Mouse (Mus musculus): ENCODE results near the gene Ptpra. TPM values are rescaled to one million over a fixed set of nuclear protein-coding genes. Genes with fewer than 3 reads are reported as not detected.

The Ptpra gene
- polyA plus RNA-seq, 1 experiment from 2014 or later, result 403 TPM

DNA sequence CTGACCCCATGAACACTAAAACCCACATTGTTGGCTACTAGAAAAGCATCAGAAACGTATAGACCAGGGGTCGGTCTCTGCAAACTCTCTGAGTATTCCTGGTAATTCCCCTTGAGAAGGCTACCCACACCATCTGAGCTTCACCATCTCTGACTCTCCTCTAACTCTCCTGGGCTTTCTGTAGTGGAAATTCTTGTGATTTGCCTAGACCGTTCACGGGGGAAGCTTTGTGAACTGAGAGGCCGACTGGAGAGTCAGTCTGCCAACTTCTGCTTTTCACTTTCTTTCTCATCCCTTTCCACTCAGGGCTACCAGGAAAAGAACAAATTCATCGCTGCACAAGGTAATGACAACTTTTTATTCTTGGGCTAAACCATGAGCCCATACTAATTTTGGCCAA lies 84.9 kb downstream of the Ptpra start:
- no peak overlapping the region for H3K27ac ChIP-seq
- H3K36me3 ChIP-seq (ENCODE audit: inconsistent target), result peaks cover 63% of the 10 kb centered on the region
- H3K4me3 ChIP-seq (ENCODE audit: inconsistent target), result no peak overlapping the region
- WGBS (ENCODE audit: missing documents), result 52% methylated on average over 6 of the region's 6 CpGs
- H3K79me2 ChIP-seq (ENCODE audit: inconsistent target), result no peaks in the 10 kb centered on the region

DNA sequence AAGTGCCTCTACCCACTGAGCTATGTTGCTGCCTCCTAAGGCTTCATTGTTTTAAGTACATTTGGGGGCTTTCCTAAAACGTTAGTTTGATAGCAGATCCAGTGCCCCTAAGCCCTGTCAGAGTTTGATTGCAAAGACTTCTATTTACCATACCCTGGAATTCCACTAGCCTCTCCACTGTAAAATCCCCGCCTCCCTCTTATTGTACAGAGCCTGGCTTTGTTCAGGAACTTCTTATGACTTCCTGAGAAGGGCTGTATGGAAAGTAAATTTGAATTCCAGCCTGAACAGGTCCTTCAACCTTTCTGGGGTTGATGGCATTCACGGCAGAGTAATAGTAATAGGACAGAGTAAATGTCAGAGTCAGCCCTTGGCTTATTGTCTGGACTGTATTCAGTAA lies 86.8 kb downstream of the Ptpra start:
- Histone ChIP-seq H3K36me3 (ENCODE audit: inconsistent target) (peaks cover 79% of the 10 kb centered on the region), H3K27ac (no peak overlapping the region), H3K4me3 (ENCODE audit: inconsistent target) (no peak overlapping the region), H3K79me2 (ENCODE audit: inconsistent target) (no peaks in the 10 kb centered on the region)
- 98% methylated on average over 3 of the region's 3 CpGs for WGBS (ENCODE audit: missing documents)

DNA sequence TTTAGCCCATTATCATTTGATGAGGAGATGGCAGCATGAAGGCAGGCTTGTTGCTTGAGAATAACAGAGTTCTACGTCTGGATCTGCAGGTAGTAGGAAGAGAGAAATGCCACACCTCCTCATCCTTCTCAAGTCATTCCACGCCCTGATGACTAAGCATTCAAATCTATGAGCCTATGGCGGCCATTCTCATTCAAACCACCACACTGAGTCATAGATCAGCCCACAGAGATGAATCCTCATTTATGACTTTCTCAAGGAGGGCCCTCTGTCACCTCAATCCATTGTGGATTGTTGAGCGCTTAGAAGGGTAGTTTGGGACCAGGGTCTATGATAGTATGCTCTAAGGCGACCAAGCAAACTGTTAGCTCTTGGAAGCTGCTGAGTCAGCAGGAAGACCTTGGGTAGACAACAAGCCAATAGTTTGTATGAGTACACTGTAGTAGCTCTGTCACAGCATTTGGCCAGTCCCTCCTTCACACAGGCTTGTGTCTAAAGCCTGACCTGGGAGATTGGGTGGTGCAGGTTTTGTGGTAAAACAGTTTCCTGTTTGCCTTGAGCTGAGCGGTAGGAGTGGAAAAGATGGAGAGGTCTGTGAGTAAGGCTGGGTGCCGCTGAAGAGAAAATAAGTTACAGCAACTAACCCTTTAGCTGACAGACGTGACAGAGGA lies 88.9 kb downstream of the Ptpra start:
- Histone ChIP-seq H3K27ac (no peak overlapping the region), H3K36me3 (ENCODE audit: inconsistent target) (peaks cover 84% of the 10 kb centered on the region), H3K79me2 (ENCODE audit: inconsistent target) (no peaks in the 10 kb centered on the region), H3K4me3 (ENCODE audit: inconsistent target) (no peak overlapping the region)
- WGBS (ENCODE audit: missing documents), result 68% methylated on average over 8 of the region's 8 CpGs

DNA sequence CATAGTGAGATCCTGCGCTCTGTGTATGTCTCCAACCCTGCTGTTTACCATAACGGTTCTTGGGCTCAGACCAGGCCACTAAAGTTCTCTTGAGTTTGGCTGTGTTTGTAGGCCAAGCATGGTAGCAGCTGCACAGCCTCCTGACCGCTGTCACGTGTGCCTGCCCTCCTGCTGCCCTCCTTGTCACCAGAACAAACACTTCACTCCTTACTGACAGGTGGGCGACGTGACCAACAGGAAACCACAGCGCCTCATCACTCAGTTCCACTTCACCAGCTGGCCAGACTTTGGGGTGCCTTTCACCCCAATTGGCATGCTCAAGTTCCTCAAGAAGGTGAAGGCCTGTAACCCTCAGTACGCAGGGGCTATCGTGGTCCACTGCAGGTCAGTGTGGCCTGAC lies 90.2 kb downstream of the Ptpra start:
- no peak overlapping the region for H3K27ac ChIP-seq
- peaks cover 96% of the 10 kb centered on the region for H3K36me3 ChIP-seq (ENCODE audit: inconsistent target)
- WGBS (ENCODE audit: missing documents), result 49% methylated on average over 9 of the region's 9 CpGs
- no peak overlapping the region for H3K4me3 ChIP-seq (ENCODE audit: inconsistent target)
- no peaks in the 10 kb centered on the region for H3K79me2 ChIP-seq (ENCODE audit: inconsistent target)

DNA sequence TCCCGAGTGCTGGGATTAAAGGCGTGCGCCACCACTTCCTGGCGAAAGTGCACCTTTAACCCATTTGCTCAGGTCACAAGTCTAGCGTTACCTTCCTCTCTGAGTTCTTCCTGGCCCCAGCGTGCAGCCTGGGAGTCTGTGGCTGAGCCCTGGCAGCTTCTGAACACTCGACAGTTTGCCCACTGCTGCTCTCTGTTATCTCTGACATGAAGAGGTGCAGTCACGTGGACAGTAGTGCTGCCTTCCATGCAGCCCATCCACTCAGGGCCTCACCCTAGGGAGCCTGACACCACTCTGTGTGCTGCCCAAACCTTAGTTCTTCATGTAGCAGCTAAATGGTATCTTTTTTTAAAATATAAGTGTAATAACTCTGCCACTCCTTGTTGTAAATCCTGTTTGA lies 96.9 kb downstream of the Ptpra start:
- no peak overlapping the region for H3K27ac ChIP-seq
- H3K36me3 ChIP-seq (ENCODE audit: inconsistent target), result peaks cover 94% of the 10 kb centered on the region
- WGBS (ENCODE audit: missing documents), result 92% methylated on average over 8 of the region's 8 CpGs
- H3K4me3 ChIP-seq (ENCODE audit: inconsistent target), result no peak overlapping the region
- H3K79me2 ChIP-seq (ENCODE audit: inconsistent target), result no peaks in the 10 kb centered on the region

DNA sequence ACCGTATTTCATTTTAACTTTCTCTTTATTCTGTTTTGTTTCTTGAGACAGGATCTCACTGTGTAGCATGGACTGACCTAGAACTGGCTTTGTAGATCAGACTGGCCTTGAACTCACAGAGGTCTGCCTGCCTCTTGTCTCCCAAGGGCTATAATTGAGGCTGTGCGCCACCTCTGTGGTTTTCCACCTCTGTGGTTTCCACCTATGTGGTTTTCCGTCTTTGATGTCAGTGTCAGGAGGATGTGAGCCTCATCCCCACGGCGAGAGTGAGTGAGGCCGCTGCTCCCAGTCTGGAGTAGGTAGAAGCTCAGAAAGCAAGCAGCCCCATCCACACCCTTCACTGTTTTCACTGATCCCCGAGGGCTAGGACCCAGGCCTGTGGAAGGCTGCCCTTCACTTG lies 104.8 kb downstream of the Ptpra start:
- Histone ChIP-seq H3K36me3 (ENCODE audit: inconsistent target) (peaks cover 73% of the 10 kb centered on the region), H3K27ac (no peak overlapping the region), H3K4me3 (ENCODE audit: inconsistent target) (no peak overlapping the region), H3K79me2 (ENCODE audit: inconsistent target) (no peaks in the 10 kb centered on the region)
- WGBS (ENCODE audit: missing documents), result 86% methylated on average over 7 of the region's 7 CpGs

DNA sequence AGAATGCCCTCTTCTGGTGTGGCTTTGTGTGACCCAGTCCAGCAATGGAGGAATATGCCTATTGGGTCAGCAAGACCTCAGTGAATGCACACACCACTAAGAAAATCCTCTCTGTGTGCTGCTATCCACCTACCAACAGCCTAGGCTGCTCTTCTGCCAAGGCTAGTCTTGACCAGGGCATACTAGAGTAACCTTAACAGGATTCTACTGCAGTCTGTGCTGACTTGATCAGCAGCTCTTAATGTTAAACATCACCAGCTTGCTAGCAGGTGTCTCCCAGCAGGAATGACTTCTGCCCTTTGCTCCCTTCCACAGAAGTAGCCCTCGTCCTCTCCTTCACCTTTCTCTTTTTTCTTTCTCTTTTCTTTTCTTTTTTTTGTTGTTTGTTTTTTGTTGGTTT lies 106.2 kb downstream of the Ptpra start:
- H3K27ac ChIP-seq, result no peak overlapping the region
- H3K79me2 ChIP-seq (ENCODE audit: inconsistent target), result no peaks in the 10 kb centered on the region
- H3K36me3 ChIP-seq (ENCODE audit: inconsistent target), result peaks cover 60% of the 10 kb centered on the region
- no peak overlapping the region for H3K4me3 ChIP-seq (ENCODE audit: inconsistent target)
- WGBS (ENCODE audit: missing documents), result 100% methylated on average over 1 of the region's 1 CpGs

DNA sequence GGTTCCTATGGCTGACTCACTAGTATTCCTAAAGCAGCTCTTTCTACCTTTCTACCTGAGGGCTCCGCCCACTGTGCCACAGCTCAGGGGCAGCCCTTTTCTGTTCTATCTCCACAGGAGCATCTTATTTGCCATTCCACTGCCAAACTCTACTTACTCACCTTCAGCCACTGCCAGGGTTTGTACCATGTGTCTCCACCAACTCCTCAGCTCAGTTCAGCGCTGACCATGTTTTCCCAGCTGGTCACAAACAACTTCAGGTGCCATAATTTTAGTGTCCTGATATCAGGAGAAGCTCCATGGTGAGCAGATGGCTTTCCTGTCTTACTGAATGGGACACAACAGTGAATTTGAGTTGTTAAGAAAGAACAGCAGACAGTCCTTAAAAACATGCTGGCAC lies 107.4 kb downstream of the Ptpra start:
- WGBS (ENCODE audit: missing documents), result 85% methylated on average over 2 of the region's 2 CpGs
- Histone ChIP-seq H3K36me3 (ENCODE audit: inconsistent target) (peaks cover 48% of the 10 kb centered on the region), H3K79me2 (ENCODE audit: inconsistent target) (no peaks in the 10 kb centered on the region), H3K4me3 (ENCODE audit: inconsistent target) (no peak overlapping the region), H3K27ac (no peak overlapping the region)

DNA sequence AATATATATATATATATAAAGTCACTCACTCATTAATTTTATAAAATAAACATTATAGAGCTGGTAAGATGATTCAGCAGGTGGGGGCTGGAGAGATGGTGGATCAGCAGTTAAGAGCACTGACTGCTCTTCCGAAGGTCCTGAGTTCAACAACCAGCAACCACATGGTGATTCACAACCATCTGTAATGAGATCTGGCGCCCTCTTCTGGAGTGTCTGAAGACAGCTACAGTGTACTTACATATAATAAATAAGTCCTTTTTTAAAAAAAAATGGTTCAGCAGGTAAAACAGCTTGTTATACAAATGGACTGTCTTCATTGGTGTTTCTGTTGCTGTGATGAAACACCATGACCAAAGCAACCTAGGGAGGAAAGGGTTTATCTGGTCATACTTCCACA lies 107.9 kb downstream of the Ptpra start:
- no peak overlapping the region for H3K4me3 ChIP-seq (ENCODE audit: inconsistent target)
- peaks cover 44% of the 10 kb centered on the region for H3K36me3 ChIP-seq (ENCODE audit: inconsistent target)
- H3K79me2 ChIP-seq (ENCODE audit: inconsistent target), result no peaks in the 10 kb centered on the region
- WGBS (ENCODE audit: missing documents), result 81% methylated on average over 2 of the region's 2 CpGs
- H3K27ac ChIP-seq, result no peak overlapping the region

DNA sequence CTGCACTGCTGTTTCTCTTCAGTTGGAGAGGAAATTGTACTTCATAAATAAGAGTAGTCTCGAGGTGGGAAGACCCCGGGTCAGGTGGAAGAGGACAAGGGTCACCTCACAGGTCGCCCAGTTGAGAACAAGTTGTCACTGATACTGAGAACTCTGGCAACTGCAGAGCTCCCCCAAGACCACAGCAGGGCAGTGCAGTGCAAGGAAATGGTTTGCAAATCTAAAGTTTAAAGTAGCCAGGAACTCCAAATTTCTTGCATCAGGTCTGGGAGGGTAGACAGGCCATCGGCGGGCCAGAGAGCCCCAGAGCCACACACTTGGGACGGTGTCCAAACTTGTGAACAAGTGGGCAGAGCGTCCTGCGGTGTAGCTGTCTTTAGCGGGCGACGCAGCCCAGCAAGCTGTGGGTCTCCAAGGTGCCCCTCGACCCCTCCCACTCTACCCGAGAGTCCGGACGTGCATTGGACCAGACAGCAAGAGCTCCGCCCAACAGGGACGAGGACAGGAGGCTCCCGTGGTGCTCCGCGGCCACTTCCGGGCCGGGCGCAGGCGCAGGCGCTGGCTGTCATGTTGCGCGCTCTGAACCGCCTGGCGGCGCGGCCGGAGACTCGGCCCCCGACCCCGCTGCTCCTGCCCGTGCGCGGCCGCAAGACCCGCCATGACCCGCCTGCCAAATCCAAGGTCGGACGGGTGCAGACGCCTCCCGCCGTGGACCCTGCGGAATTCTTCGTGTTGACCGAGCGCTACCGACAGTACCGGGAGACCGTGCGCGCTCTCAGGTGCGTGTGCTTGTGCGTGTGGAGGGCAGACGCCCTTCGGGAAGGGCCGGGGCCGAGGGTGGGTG lies 113.4 kb downstream of the Ptpra start, which contains the start of gene Mrps26:
Mrps26 (plus strand) TSS at position 531 of the 844 bp plus-strand sequence.
- peak within 1 kb of the TSS; percentile 54 for H3K27ac ChIP-seq

DNA sequence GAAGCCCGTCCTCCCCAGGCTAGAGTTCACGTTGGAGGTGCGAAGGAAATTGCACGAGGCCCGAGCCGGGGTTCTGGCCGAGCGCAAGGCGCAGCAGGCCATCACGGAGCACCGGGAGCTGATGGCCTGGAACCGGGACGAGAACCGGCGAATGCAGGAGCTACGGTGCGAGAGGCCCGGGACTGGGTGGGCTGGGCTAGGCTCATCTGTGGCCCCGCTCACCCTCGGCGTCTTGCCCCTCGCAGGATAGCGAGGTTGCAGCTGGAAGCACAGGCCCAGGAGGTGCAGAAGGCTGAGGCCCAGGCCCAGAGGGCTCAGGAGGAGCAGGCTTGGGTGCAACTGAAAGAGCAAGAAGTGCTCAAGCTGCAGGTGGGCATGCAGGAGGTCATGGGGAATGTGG lies 114.0 kb downstream of the Ptpra start:
- peak overlapping the region; percentile 46 for H3K4me3 ChIP-seq (ENCODE audit: inconsistent target)
- no peaks in the 10 kb centered on the region for H3K36me3 ChIP-seq (ENCODE audit: inconsistent target)
- H3K79me2 ChIP-seq (ENCODE audit: inconsistent target), result peaks cover 13% of the 10 kb centered on the region
- no peak overlapping the region for H3K27ac ChIP-seq
- WGBS (ENCODE audit: missing documents), result under 1% methylated on average over 22 of the region's 23 CpGs

More for the DNA sequence above, 113.4 kb downstream of the Ptpra start, which contains the start of gene Mrps26:
- Histone ChIP-seq H3K36me3 (ENCODE audit: inconsistent target) (no peaks in the 10 kb centered on the region), H3K4me3 (ENCODE audit: inconsistent target) (peak within 1 kb of the TSS; percentile 46), H3K79me2 (ENCODE audit: inconsistent target) (peaks cover 13% of the 10 kb centered on the region)
- under 1% methylated on average over 61 of the region's 61 CpGs for WGBS (ENCODE audit: missing documents)

DNA sequence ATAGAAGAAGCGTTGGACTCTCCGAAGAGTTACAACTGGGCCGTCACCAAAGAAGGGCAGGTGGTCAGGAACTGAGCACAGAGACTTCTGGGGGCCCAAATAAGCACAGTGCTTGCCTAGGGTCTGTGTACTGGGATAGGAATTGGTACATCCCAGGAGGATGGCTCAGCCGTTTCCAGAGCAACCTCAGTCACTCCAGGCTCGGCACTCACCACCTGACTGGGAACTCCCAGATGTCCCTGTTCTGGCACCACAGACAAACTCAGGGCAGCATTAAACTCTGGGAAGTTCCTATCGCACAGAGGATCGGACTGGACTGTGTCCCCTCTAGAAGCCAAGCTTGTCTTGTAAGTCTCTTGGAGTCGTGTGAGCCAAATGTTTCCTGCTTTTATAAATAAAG lies 114.9 kb downstream of the Ptpra start:
- whole genome bisulfite sequencing (ENCODE audit: missing documents), result 95% methylated on average over 8 of the region's 8 CpGs
- peaks cover 13% of the 10 kb centered on the region for H3K79me2 ChIP-seq (ENCODE audit: inconsistent target)
- H3K36me3 ChIP-seq (ENCODE audit: inconsistent target), result no peaks in the 10 kb centered on the region
- H3K27ac ChIP-seq, result no peak overlapping the region
- no peak overlapping the region for H3K4me3 ChIP-seq (ENCODE audit: inconsistent target)

DNA sequence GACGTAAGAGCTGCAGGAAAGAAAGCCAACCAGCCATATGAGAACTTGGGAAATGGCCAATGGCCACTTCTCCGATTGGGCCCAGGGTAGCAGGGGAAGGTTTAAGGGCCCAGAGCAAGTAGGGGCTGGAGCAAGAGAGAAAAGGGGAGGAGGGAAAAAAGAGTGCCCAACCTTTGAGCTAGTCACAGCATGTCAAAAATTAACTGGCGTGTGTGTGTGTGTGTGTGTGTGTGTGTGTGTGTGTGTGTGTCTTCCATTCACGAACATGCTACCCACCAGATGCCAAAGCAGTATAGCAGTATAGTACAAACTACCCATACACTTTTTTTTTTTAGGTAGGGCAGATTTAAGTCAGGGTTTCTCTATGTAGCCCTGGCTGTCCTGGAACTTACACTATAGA lies 118.8 kb downstream of the Ptpra start:
- 79% methylated on average over 3 of the region's 4 CpGs for WGBS (ENCODE audit: missing documents)

DNA sequence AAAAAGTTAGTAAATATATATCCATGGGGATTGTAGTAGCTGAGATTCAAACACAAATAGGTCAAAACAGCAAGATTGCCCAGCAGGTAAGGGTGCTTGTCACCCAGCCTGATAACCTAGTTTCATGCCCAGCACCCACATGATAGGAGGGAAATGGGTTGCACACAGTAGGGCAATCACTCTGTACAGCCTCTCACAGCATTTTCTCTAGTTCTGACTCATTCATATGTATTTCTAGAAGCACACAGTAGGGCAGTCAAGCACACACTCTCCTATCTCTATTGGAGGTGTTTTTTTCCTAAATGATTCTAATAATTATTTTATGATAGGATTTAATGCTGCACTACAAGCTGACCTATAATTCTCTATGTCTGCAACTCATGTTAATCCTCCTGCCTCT lies 119.8 kb downstream of the Ptpra start:
- Histone ChIP-seq H3K36me3 (ENCODE audit: inconsistent target) (no peaks in the 10 kb centered on the region), H3K79me2 (ENCODE audit: inconsistent target) (peaks cover 1% of the 10 kb centered on the region; the same call in 1 of the 2 replicates), H3K4me3 (ENCODE audit: inconsistent target) (no peak overlapping the region), H3K27ac (no peak overlapping the region)

More for the DNA sequence above, 118.8 kb downstream of the Ptpra start:
- Histone ChIP-seq H3K36me3 (ENCODE audit: inconsistent target) (no peaks in the 10 kb centered on the region), H3K4me3 (ENCODE audit: inconsistent target) (no peak overlapping the region), H3K79me2 (ENCODE audit: inconsistent target) (peaks cover 11% of the 10 kb centered on the region), H3K27ac (no peak overlapping the region)

DNA sequence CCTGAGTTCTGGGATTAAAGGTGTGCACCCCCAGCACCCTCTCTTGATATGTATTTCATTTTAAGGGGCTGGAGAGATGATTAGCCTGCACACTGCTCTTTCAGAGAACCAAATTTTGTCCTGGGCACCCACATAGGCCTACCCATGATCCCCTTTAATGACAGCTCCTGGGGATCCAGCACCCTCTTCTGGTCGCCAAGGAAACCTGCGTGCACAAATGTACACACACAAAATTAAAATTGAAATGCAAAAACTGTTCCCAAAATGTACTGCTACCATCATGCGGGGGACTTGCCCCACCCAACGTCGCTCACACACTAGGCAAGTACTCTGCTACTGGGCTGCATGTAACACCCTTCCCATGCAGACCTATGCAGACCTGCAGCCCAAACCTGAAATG lies 124.9 kb downstream of the Ptpra start:
- no peak overlapping the region for H3K27ac ChIP-seq
- no peaks in the 10 kb centered on the region for H3K36me3 ChIP-seq (ENCODE audit: inconsistent target)
- H3K79me2 ChIP-seq (ENCODE audit: inconsistent target), result no peaks in the 10 kb centered on the region
- 95% methylated on average over 5 of the region's 5 CpGs for WGBS (ENCODE audit: missing documents)
- H3K4me3 ChIP-seq (ENCODE audit: inconsistent target), result no peak overlapping the region

Data from macrophage (primary cell).